Mouse (Mus musculus): ENCODE data around the gene Cwc27. TPM values are rescaled to one million over a fixed set of nuclear protein-coding genes. Genes with fewer than 3 reads are reported as not detected.

Cwc27 gene
- polyA plus RNA-seq, 1 experiment = 5.4 TPM

GRCm38 (mm10) chr13:104789663-104790062 is 27.3 kb downstream of the Cwc27 start:
- H3K79me2 ChIP-seq (ENCODE audit: control insufficient read depth, insufficient read depth) = no peaks in the 10 kb centered on the region
- no peak for TF ChIP-seq MAX (IDR thresholded peaks at IDR 0.05; ENCODE audit: low read depth)

DNA sequence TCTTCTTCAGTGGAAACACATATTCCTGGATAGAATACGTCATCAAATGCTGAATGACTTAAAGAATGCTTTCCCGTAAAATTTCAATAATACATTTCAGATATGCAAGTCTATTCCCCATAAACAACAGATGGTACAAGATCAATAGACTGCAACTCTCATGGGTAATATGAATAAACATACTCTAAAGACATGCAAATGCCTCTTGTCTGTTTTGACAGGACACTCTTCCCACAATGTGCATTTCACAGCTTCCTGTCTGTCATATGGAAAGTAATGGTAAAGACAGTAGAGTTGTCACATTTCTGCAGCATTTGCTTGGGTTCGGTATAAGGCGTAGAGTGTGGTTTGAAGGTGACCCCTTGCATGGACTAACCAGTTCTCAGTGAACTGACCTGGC is 29.7 kb downstream of the Cwc27 start:
- Histone ChIP-seq H3K4me2 (ENCODE audit: low read depth) (no peak overlapping the region), H3K79me2 (ENCODE audit: control insufficient read depth, insufficient read depth) (no peaks in the 10 kb centered on the region), H3K4me3 (no peak overlapping the region), H3K27me3 (ENCODE audit: control insufficient read depth, insufficient read depth, insufficient read length) (no peaks in the 10 kb centered on the region), H3ac (ENCODE audit: control insufficient read depth, insufficient read length) (no peak overlapping the region), H3K36me3 (ENCODE audit: control insufficient read depth, insufficient read depth) (peaks cover 16% of the 10 kb centered on the region)
- TF ChIP-seq USF1 (IDR thresholded peaks at IDR 0.05; ENCODE audit: low read depth) (no peak), TCF3 (IDR thresholded peaks at IDR 0.05; ENCODE audit: insufficient read length, low read depth) (no peak), SRF (IDR thresholded peaks at IDR 0.05; ENCODE audit: control insufficient read depth, insufficient read length, low read depth) (no peak), MYOG (IDR thresholded peaks at IDR 0.05; ENCODE audit: control insufficient read depth in 1 of 3, insufficient read depth in 1 of 3, insufficient read length in 2 of 3, low read depth in 2 of 3) (no peak), POLR2AphosphoS2 (IDR thresholded peaks at IDR 0.05; ENCODE audit: insufficient read length, low read depth) (no peak), E2F4 (IDR thresholded peaks at IDR 0.05; ENCODE audit: insufficient read depth) (no peak), TCF12 (IDR thresholded peaks at IDR 0.05; ENCODE audit: insufficient read depth, poor library complexity, severe bottlenecking) (no peak), MYOD1 (IDR thresholded peaks at IDR 0.05; ENCODE audit: control insufficient read depth in 1 of 3, insufficient read length in 2 of 3, low read depth in 2 of 3) (no peak), REST (IDR thresholded peaks at IDR 0.05; ENCODE audit: insufficient read depth, insufficient read length) (no peak), POLR2A (IDR thresholded peaks at IDR 0.05; ENCODE audit: insufficient read length, low read depth) (no peak), MAX (IDR thresholded peaks at IDR 0.05; ENCODE audit: low read depth) (no peak), CEBPB (IDR thresholded peaks at IDR 0.05; ENCODE audit: insufficient read depth, poor library complexity, severe bottlenecking) (no peak)

More at GRCm38 (mm10) chr13:104789663-104790062, 27.3 kb downstream of the Cwc27 start:
- Histone ChIP-seq H3K27me3 (ENCODE audit: control insufficient read depth, insufficient read depth, insufficient read length) (no peaks in the 10 kb centered on the region), H3K36me3 (ENCODE audit: control insufficient read depth, insufficient read depth) (peaks cover 5% of the 10 kb centered on the region), H3ac (ENCODE audit: control insufficient read depth, insufficient read length) (no peak overlapping the region), H3K4me2 (ENCODE audit: low read depth) (no peak overlapping the region), H3K4me3 (no peak overlapping the region)

DNA sequence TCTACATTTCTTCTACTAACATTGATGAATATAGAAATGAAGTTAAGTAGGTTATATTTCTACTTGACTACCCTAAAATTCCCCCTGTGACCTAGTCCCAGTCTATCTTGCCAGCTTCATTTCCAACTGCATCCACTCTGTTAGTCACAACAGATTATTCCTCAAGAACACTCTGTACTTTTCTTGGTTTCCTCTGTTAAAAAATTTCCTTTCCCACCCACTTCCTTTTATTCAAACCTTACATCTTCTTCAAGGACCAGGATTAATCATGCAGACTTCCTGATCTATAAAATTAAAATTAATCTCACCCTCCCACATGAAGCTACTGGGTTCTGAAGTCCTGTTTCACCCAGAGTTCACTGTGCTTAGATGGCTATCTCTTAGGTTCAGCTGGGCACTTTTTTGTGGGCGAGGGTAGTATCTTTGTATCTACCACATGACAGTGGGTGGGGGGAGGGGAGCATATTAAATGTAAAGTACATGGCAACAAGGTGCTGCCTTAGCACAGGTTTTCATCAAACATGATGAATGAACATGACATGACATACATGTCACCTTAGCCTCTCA is 37.8 kb downstream of the Cwc27 start:
- Histone ChIP-seq H3K27me3 (ENCODE audit: control insufficient read depth, insufficient read depth, insufficient read length) (no peaks in the 10 kb centered on the region), H3K79me2 (ENCODE audit: control insufficient read depth, insufficient read depth) (no peaks in the 10 kb centered on the region), H3K4me3 (no peak overlapping the region), H3K36me3 (ENCODE audit: control insufficient read depth, insufficient read depth) (peaks cover 19% of the 10 kb centered on the region), H3ac (ENCODE audit: control insufficient read depth, insufficient read length) (no peak overlapping the region), H3K4me2 (ENCODE audit: low read depth) (no peak overlapping the region)
- no peak for TF ChIP-seq MYOG (IDR thresholded peaks at IDR 0.05; ENCODE audit: control insufficient read depth in 1 of 3, insufficient read depth in 1 of 3, insufficient read length in 2 of 3, low read depth in 2 of 3)
- no peak for TF ChIP-seq REST (IDR thresholded peaks at IDR 0.05; ENCODE audit: insufficient read depth, insufficient read length)
- TF ChIP-seq POLR2A (IDR thresholded peaks at IDR 0.05; ENCODE audit: insufficient read length, low read depth) = no peak
- TF ChIP-seq TCF12 (IDR thresholded peaks at IDR 0.05; ENCODE audit: insufficient read depth, poor library complexity, severe bottlenecking) = no peak
- TF ChIP-seq USF1 (IDR thresholded peaks at IDR 0.05; ENCODE audit: low read depth) = no peak
- no peak for TF ChIP-seq TCF3 (IDR thresholded peaks at IDR 0.05; ENCODE audit: insufficient read length, low read depth)
- TF ChIP-seq MYOD1 (IDR thresholded peaks at IDR 0.05; ENCODE audit: control insufficient read depth in 1 of 3, insufficient read length in 2 of 3, low read depth in 2 of 3) = no peak
- no peak for TF ChIP-seq MAX (IDR thresholded peaks at IDR 0.05; ENCODE audit: low read depth)
- TF ChIP-seq POLR2AphosphoS2 (IDR thresholded peaks at IDR 0.05; ENCODE audit: insufficient read length, low read depth) = no peak
- TF ChIP-seq CEBPB (IDR thresholded peaks at IDR 0.05; ENCODE audit: insufficient read depth, poor library complexity, severe bottlenecking) = no peak
- TF ChIP-seq SRF (IDR thresholded peaks at IDR 0.05; ENCODE audit: control insufficient read depth, insufficient read length, low read depth) = no peak
- TF ChIP-seq E2F4 (IDR thresholded peaks at IDR 0.05; ENCODE audit: insufficient read depth) = no peak

DNA sequence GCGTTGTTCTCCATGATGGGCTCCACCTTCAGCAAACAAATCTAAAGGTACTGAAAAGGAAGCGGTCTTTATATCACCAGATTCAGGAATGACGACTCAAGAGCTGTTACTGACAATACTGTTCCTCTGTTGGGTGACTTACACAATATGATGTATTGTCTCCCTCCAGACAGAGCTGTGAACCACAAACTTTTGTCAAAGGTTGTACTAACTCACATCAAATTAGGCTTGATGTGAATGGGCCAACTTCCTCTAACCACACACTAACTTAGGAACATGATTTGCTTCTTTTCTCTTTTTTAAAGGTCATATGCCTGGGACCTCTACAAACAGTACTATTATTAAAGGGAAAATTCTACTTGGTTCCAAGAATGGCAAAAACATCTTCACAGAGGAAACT is 53.7 kb downstream of the Cwc27 start:
- Histone ChIP-seq H3K4me2 (ENCODE audit: low read depth) (no peak overlapping the region), H3K4me3 (no peak overlapping the region), H3ac (ENCODE audit: control insufficient read depth, insufficient read length) (no peak overlapping the region), H3K79me2 (ENCODE audit: control insufficient read depth, insufficient read depth) (no peaks in the 10 kb centered on the region), H3K36me3 (ENCODE audit: control insufficient read depth, insufficient read depth) (no peaks in the 10 kb centered on the region), H3K27me3 (ENCODE audit: control insufficient read depth, insufficient read depth, insufficient read length) (no peaks in the 10 kb centered on the region)
- no peak for TF ChIP-seq E2F4 (IDR thresholded peaks at IDR 0.05; ENCODE audit: insufficient read depth)
- no peak for TF ChIP-seq SRF (IDR thresholded peaks at IDR 0.05; ENCODE audit: control insufficient read depth, insufficient read length, low read depth)
- TF ChIP-seq POLR2A (IDR thresholded peaks at IDR 0.05; ENCODE audit: insufficient read length, low read depth) = no peak
- TF ChIP-seq CEBPB (IDR thresholded peaks at IDR 0.05; ENCODE audit: insufficient read depth, poor library complexity, severe bottlenecking) = no peak
- TF ChIP-seq MYOG (IDR thresholded peaks at IDR 0.05; ENCODE audit: control insufficient read depth in 1 of 3, insufficient read depth in 1 of 3, insufficient read length in 2 of 3, low read depth in 2 of 3) = no peak
- no peak for TF ChIP-seq MAX (IDR thresholded peaks at IDR 0.05; ENCODE audit: low read depth)
- TF ChIP-seq REST (IDR thresholded peaks at IDR 0.05; ENCODE audit: insufficient read depth, insufficient read length) = no peak
- TF ChIP-seq TCF3 (IDR thresholded peaks at IDR 0.05; ENCODE audit: insufficient read length, low read depth) = no peak
- no peak for TF ChIP-seq POLR2AphosphoS2 (IDR thresholded peaks at IDR 0.05; ENCODE audit: insufficient read length, low read depth)

GRCm38 (mm10) chr13:104762401-104762800 is 54.5 kb downstream of the Cwc27 start:
- Histone ChIP-seq H3K36me3 (ENCODE audit: control insufficient read depth, insufficient read depth) (no peaks in the 10 kb centered on the region), H3K4me2 (ENCODE audit: low read depth) (no peak overlapping the region), H3K4me3 (no peak overlapping the region), H3K27me3 (ENCODE audit: control insufficient read depth, insufficient read depth, insufficient read length) (no peaks in the 10 kb centered on the region), H3ac (ENCODE audit: control insufficient read depth, insufficient read length) (no peak overlapping the region), H3K79me2 (ENCODE audit: control insufficient read depth, insufficient read depth) (no peaks in the 10 kb centered on the region)
- TF ChIP-seq E2F4 (IDR thresholded peaks at IDR 0.05; ENCODE audit: insufficient read depth) (no peak), POLR2AphosphoS2 (IDR thresholded peaks at IDR 0.05; ENCODE audit: insufficient read length, low read depth) (no peak), POLR2A (IDR thresholded peaks at IDR 0.05; ENCODE audit: insufficient read length, low read depth) (no peak), CEBPB (IDR thresholded peaks at IDR 0.05; ENCODE audit: insufficient read depth, poor library complexity, severe bottlenecking) (no peak), MYOD1 (IDR thresholded peaks at IDR 0.05; ENCODE audit: control insufficient read depth in 1 of 3, insufficient read length in 2 of 3, low read depth in 2 of 3) (no peak), SRF (IDR thresholded peaks at IDR 0.05; ENCODE audit: control insufficient read depth, insufficient read length, low read depth) (no peak), USF1 (IDR thresholded peaks at IDR 0.05; ENCODE audit: low read depth) (no peak), REST (IDR thresholded peaks at IDR 0.05; ENCODE audit: insufficient read depth, insufficient read length) (no peak), MYOG (IDR thresholded peaks at IDR 0.05; ENCODE audit: control insufficient read depth in 1 of 3, insufficient read depth in 1 of 3, insufficient read length in 2 of 3, low read depth in 2 of 3) (no peak)
